Mouse (Mus musculus): ENCODE data around the gene Rps23.

Gene Rps23

GRCm38 (mm10) chr13:90933256-90933655, 10.5 kb downstream of the Rps23 start:
- no peak for DNase-seq (ENCODE audit: low spot score)

GRCm38 (mm10) chr13:90935852-90936251, 13.1 kb downstream of the Rps23 start:
- DNase-seq (ENCODE audit: low spot score), result no peak

GRCm38 (mm10) chr13:90939192-90939591, 16.4 kb downstream of the Rps23 start:
- no peak for DNase-seq (ENCODE audit: low spot score)

GRCm38 (mm10) chr13:90939600-90939999, 16.8 kb downstream of the Rps23 start:
- no peak for DNase-seq (ENCODE audit: low spot score)

GRCm38 (mm10) chr13:90958894-90959293, 36.1 kb downstream of the Rps23 start:
- DNase-seq (ENCODE audit: low spot score), result no peak

GRCm38 (mm10) chr13:90960591-90960990, 37.8 kb downstream of the Rps23 start:
- no peak for DNase-seq (ENCODE audit: low spot score)

GRCm38 (mm10) chr13:90962836-90963760, 40.3 kb downstream of the Rps23 start:
- no peak for DNase-seq (ENCODE audit: low spot score)

GRCm38 (mm10) chr13:90964511-90964910, 41.8 kb downstream of the Rps23 start:
- no peak for DNase-seq (ENCODE audit: low spot score)

- no peak for DNase-seq (ENCODE audit: low spot score)
Measured at GRCm38 (mm10) chr13:90965996-90966395, 43.2 kb downstream of the Rps23 start.

GRCm38 (mm10) chr13:90967422-90967821, 44.7 kb downstream of the Rps23 start:
- DNase-seq (ENCODE audit: low spot score), result peak; percentile 85

GRCm38 (mm10) chr13:90968940-90969339, 46.2 kb downstream of the Rps23 start:
- no peak for DNase-seq (ENCODE audit: low spot score)

GRCm38 (mm10) chr13:90970259-90971017, 47.7 kb downstream of the Rps23 start:
- DNase-seq (ENCODE audit: low spot score), result no peak

- DNase-seq (ENCODE audit: low spot score), result no peak
Measured at GRCm38 (mm10) chr13:90973409-90973808, 50.7 kb downstream of the Rps23 start.
